Mouse (Mus musculus): ENCODE data around the gene Kremen1.

DNA sequence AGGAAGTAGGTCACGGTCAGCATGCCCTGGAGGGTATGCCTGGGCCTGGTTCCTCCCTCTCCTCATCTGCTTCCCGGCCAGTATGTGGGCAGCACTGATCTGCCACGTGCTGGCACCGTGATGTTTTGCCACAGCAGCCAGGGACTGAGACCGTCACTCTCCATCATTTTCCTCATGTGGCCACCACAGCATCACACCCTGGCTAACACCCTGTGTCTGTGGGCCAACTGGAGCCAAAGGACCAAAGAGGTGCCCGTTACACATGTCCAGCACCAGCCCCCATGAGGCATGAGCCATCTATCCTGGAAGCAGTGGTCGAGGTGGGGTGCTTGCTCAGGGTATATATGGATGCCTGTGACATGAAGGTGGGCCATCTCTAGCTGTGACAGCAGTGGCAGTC lies 86.2 kb downstream of the Kremen1 start:
- no peak for TF ChIP-seq ZNF384 (IDR thresholded peaks at IDR 0.05; ENCODE audit: low read depth, low read length)
- no peak for TF ChIP-seq POLR2AphosphoS2 (IDR thresholded peaks at IDR 0.05; ENCODE audit: low read depth, low read length)
- no peak for TF ChIP-seq EP300 (IDR thresholded peaks at IDR 0.05; ENCODE audit: low read length)

Data from CH12.LX (cell line).